Mouse (Mus musculus): ENCODE results near the gene Chst15.
A peak's percentile ranks its signal among the peaks of the same experiment; 100 is the strongest.

Chst15 gene

GRCm38 (mm10) chr7:132260632-132261031 is 56.4 kb downstream of the Chst15 start:
- DNase-seq = peak in 1 of 2 experiments; percentile 50

- DNase-seq = peak; percentile 52 to 83
These were observed 58.2 kb downstream of the Chst15 start for GRCm38 (mm10) chr7:132258817-132259216.

- no peak for DNase-seq
These were observed 58.8 kb downstream of the Chst15 start for GRCm38 (mm10) chr7:132258216-132258615.

GRCm38 (mm10) chr7:132253513-132253912 is 63.5 kb downstream of the Chst15 start:
- no peak for DNase-seq

- no peak for DNase-seq
These were observed 64.0 kb downstream of the Chst15 start for GRCm38 (mm10) chr7:132253078-132253477.

GRCm38 (mm10) chr7:132249563-132250119 is 67.4 kb downstream of the Chst15 start:
- DNase-seq = no peak

GRCm38 (mm10) chr7:132247567-132247966 is 69.5 kb downstream of the Chst15 start:
- peak in 1 of 2 experiments; percentile 55 for DNase-seq

- no peak for DNase-seq
These were observed 69.9 kb downstream of the Chst15 start for GRCm38 (mm10) chr7:132247091-132247490.

GRCm38 (mm10) chr7:132245730-132246129 is 71.3 kb downstream of the Chst15 start:
- DNase-seq = peak; percentile 26 to 63

- no peak for DNase-seq
These were observed 72.4 kb downstream of the Chst15 start for GRCm38 (mm10) chr7:132244637-132245036.

- peak in 1 of 2 experiments; percentile 46 for DNase-seq
These were observed 73.8 kb downstream of the Chst15 start for GRCm38 (mm10) chr7:132243225-132243624.

- peak; percentile 60 to 62 for DNase-seq
These were observed 74.3 kb downstream of the Chst15 start for GRCm38 (mm10) chr7:132242617-132243141.

GRCm38 (mm10) chr7:132238921-132239320 is 78.1 kb downstream of the Chst15 start:
- no peak for DNase-seq

GRCm38 (mm10) chr7:132237191-132237590 is 79.8 kb downstream of the Chst15 start:
- peak in 1 of 2 experiments; percentile 55 for DNase-seq

- DNase-seq = no peak
These were observed 80.2 kb downstream of the Chst15 start for GRCm38 (mm10) chr7:132236789-132237188.

GRCm38 (mm10) chr7:132234250-132234649 is 82.8 kb downstream of the Chst15 start:
- DNase-seq = no peak

GRCm38 (mm10) chr7:132233732-132234131 is 83.3 kb downstream of the Chst15 start:
- no peak for DNase-seq

GRCm38 (mm10) chr7:132232937-132233336 is 84.1 kb downstream of the Chst15 start:
- DNase-seq = peak in 1 of 2 experiments; percentile 42

GRCm38 (mm10) chr7:132231476-132231875 is 85.6 kb downstream of the Chst15 start:
- DNase-seq = no peak

- no peak for DNase-seq
These were observed 86.1 kb downstream of the Chst15 start for GRCm38 (mm10) chr7:132230961-132231360.

- no peak for DNase-seq
These were observed 89.9 kb downstream of the Chst15 start for GRCm38 (mm10) chr7:132227075-132227640.

GRCm38 (mm10) chr7:132226379-132227074 is 90.5 kb downstream of the Chst15 start:
- peak in 1 of 2 experiments; percentile 88 for DNase-seq

GRCm38 (mm10) chr7:132223452-132224141 is 93.4 kb downstream of the Chst15 start:
- DNase-seq = no peak

Data from lung, postnatal 4 days (tissue).